Mouse (Mus musculus) midbrain, embryonic 14.5 days (tissue): ENCODE results near the gene Bpifb9a. TPM values are rescaled to one million over a fixed set of nuclear protein-coding genes. Genes with fewer than 3 reads are reported as not detected.
"Not testable (repeated sequence)": the region's sequence is repeated elsewhere in the genome, so short reads cannot be mapped to it uniquely, and the experiment has no call there.

Source experiments
- ATAC-seq: fragments of 200-750 bp; cut with Nextera tagmentation; 2 replicates; pipeline ENCODE4 v1.8.0; 2017; ENCODE audit warnings: moderate number of reproducible peaks, moderate library complexity; ENCODE audit not compliant: low FRiP score, low TSS enrichment
- DNase-seq: peaks from one replicate; pipeline ENCODE4 v3.0.0-alpha.2; 2015
- H3K27ac ChIP-seq: fragments of 300-500 bp; sonication (generic); replicated peaks from 2 replicates; pipeline ENCODE4 v1.5.1; 2014; ENCODE audit warnings: mild to moderate bottlenecking, low read depth, low read length, moderate library complexity
- H3K27me3 ChIP-seq: fragments of 300-500 bp; sonication (generic); 2 replicates; pipeline ENCODE4 v1.6.1; 2014; ENCODE audit warnings: low read length, control low read depth, mixed read lengths; ENCODE audit not compliant: control insufficient read depth, insufficient read depth
- H3K36me3 ChIP-seq: fragments of 300-500 bp; sonication (generic); 2 replicates; pipeline ENCODE4 v1.6.1; 2014; ENCODE audit warnings: low read length, control low read depth; ENCODE audit not compliant: control insufficient read depth, insufficient read depth
- H3K4me1 ChIP-seq: fragments of 300-500 bp; sonication (generic); 2 replicates; pipeline ENCODE4 v1.6.1; 2014; ENCODE audit warnings: mild to moderate bottlenecking, antibody characterized with exemption, low read length, control low read depth; ENCODE audit not compliant: control insufficient read depth, insufficient read depth
- H3K4me2 ChIP-seq: fragments of 300-500 bp; sonication (generic); 2 replicates; pipeline ENCODE4 v1.6.1; 2014; ENCODE audit warnings: mild to moderate bottlenecking, low read length, moderate library complexity
- H3K4me3 ChIP-seq: fragments of 300-500 bp; sonication (generic); replicated peaks from 2 replicates; pipeline ENCODE4 v1.5.1; 2014; ENCODE audit warnings: low read depth, low read length
- H3K9ac ChIP-seq: fragments of 300-500 bp; sonication (generic); replicated peaks from 2 replicates; pipeline ENCODE4 v1.6.1; 2014; ENCODE audit warnings: mild to moderate bottlenecking, low read length, moderate library complexity
- H3K9me3 ChIP-seq: fragments of 300-500 bp; sonication (generic); 2 replicates; pipeline ENCODE4 v1.6.1; 2016; ENCODE audit warnings: low read length, control low read depth, mixed read lengths; ENCODE audit not compliant: control insufficient read depth
- WGBS: fragments of 180-500 bp; shearing (Covaris S2); extraction: QIAGEN DNeasy Blood & Tissue Kit; methylation state at CpG from one replicate; pipeline ENCODE4 v1.1.7; 2014; 5-methylcytosine and 5-hydroxymethylcytosine counted together
- polyA plus RNA-seq: library from polyadenylated mRNA; unstranded; fragments of >200 nt; fragmentation: Nextera tagmentation; extraction: Ambion mirVana; gene quantifications from 2 replicates; pipeline ENCODE4 v1.2.1, GENCODE M21; 2014

Gene Bpifb9a
- polyA plus RNA-seq, 1 experiment from 2014 or later: not detected

DNA sequence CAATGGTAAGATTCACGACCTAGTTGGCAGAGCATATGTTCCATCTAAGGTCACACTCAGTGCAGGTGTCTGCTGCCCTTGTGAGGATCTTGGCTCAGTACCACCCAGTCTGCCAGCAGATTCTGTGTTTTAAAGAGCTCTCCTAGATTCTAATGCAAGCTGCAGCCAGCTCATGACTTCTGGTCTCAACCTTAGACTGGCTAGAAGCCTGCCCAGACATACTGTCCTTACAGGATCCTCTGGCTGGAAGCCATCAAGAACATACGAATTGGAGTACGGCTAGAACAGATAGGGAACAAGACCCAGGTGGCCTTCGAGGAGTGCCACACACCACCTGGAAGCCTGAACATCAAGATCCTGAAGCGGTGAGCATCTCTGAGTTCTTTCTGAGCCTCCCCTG, 29.8 kb upstream of the Bpifb9a start:
- no peak overlapping the region for H3K4me3 ChIP-seq
- DNase-seq (no peak), ATAC-seq (no peak)
- no peak overlapping the region for H3K9ac ChIP-seq
- H3K4me1 ChIP-seq: peaks cover 9% of the 10 kb centered on the region
- no peaks in the 10 kb centered on the region for H3K36me3 ChIP-seq
- no peaks in the 10 kb centered on the region for H3K27me3 ChIP-seq
- no peak overlapping the region for H3K27ac ChIP-seq
- no peaks in the 10 kb centered on the region for H3K9me3 ChIP-seq
- no peak overlapping the region for H3K4me2 ChIP-seq
- 86% methylated on average over 5 of the region's 5 CpGs for WGBS

DNA sequence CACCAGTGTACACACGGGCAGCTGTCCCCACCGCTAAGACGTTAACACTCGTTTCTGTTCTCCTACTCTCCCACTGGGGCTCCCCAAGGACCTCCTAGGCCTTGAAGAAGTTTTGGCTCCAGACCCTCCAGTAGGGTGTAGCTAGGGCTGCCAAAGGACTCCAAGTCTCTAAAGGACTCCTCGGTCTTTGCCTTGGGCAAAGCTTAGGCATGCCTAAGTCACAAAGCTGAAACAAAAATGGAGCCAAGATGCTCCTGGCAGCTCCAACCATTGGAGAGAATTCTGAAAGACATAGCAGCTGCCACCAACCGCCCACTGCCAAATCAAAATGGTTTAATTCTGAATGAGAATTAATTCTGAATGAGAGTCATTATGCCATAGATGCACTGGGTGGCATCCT, 24.2 kb upstream of the Bpifb9a start:
- H3K36me3 ChIP-seq: no peaks in the 10 kb centered on the region
- H3K4me3 ChIP-seq: no peak overlapping the region
- H3K4me2 ChIP-seq: no peak overlapping the region
- WGBS: 81% methylated on average over 6 of the region's 6 CpGs
- DNase-seq: peak; percentile 15
- ATAC-seq: no peak
- no peak overlapping the region for H3K9ac ChIP-seq
- H3K27me3 ChIP-seq: no peaks in the 10 kb centered on the region
- H3K9me3 ChIP-seq: no peaks in the 10 kb centered on the region
- H3K4me1 ChIP-seq: no peaks in the 10 kb centered on the region
- H3K27ac ChIP-seq: no peak overlapping the region

DNA sequence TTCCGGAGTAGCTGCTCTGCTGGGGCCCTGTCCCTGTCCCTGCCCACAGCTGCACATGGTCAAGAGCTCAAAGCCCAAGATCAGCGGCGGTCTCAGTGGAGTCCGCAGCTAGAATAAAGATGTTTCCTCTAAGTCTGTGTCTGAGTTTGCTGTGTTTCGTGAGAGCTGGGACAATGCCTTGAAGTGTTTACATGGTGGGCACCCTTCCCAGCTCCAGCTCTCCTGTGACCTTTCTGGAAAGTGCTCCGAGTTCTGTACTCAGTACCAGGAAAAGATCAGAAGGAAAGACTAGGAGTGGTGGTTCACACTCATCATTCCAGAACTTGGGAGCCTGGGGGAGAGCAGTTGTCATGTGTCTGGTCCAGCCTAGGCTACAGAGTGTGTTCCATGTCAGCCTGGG, 16.9 kb upstream of the Bpifb9a start:
- no peaks in the 10 kb centered on the region for H3K27me3 ChIP-seq

DNA sequence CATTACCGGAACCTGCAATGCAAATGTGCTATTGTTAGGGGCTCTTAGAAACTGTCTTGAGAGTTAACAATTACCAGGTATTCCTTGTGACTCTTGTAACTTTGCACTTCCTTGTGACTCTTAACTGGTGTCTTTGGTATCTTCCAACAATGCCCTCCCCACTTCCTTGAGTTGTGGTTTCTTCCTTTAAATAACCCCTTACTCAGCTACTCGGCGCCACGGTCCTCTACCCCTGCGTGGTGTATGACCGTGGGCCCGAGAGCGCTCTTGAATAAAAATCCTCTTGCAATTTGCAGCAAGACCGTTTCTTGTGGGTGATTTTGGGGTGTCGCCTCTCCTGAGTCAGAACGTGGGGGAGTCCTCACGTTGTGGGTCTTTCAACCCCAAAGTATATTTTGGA, 14.9 kb upstream of the Bpifb9a start:
- not testable (repeated sequence) for H3K4me1 ChIP-seq, H3K27me3 ChIP-seq, H3K9me3 ChIP-seq, H3K36me3 ChIP-seq, DNase-seq, H3K4me3 ChIP-seq, H3K27ac ChIP-seq, H3K9ac ChIP-seq, H3K4me2 ChIP-seq, ATAC-seq
- 95% methylated on average over 11 of the region's 12 CpGs for WGBS

More for the DNA sequence above, 16.9 kb upstream of the Bpifb9a start:
- Histone ChIP-seq H3K4me2 (no peak overlapping the region), H3K36me3 (no peaks in the 10 kb centered on the region), H3K4me1 (no peaks in the 10 kb centered on the region), H3K9me3 (no peaks in the 10 kb centered on the region), H3K4me3 (no peak overlapping the region), H3K27ac (no peak overlapping the region), H3K9ac (no peak overlapping the region)
- 84% methylated on average over 6 of the region's 6 CpGs for WGBS
- ATAC-seq (no peak), DNase-seq (no peak)

DNA sequence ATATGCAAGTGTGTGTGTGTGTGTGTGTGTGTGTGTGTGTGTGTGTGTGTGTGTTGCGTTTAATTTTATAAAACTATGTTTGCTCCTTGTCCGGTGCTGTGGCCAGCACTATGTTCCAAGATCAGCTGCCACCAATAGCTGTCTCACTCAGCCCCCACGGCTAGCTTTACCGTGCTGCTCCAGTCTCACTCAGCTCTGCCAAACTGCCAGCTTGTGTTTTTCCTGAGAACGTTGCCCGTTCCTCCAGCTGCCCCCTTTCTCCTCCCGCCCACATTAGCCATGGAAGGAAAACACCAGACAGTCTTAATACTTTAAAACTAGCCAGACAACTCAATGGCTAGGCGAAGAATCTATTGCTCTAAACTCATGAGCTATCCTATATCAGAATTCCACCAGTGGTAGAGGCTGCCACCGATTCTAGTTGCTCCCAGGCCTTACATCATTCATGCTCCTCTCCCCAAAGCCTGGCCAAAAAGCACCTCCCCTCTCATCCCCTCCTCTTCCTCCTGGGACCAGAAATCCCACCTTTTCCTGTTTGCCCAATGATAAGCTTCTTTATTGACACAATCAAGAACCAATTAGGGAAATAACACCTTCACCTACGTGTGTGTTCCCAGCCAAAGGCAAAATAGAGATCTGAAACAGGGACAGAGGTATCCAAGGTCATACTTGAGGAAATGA, 14.2 kb upstream of the Bpifb9a start:
- ATAC-seq (no peak), DNase-seq (no peak)
- H3K27me3 ChIP-seq: no peaks in the 10 kb centered on the region
- no peak overlapping the region for H3K9ac ChIP-seq
- H3K4me1 ChIP-seq: no peaks in the 10 kb centered on the region
- WGBS: 92% methylated on average over 10 of the region's 10 CpGs
- no peak overlapping the region for H3K27ac ChIP-seq
- no peak overlapping the region for H3K4me2 ChIP-seq
- H3K9me3 ChIP-seq: no peaks in the 10 kb centered on the region
- H3K36me3 ChIP-seq: no peaks in the 10 kb centered on the region
- H3K4me3 ChIP-seq: no peak overlapping the region

DNA sequence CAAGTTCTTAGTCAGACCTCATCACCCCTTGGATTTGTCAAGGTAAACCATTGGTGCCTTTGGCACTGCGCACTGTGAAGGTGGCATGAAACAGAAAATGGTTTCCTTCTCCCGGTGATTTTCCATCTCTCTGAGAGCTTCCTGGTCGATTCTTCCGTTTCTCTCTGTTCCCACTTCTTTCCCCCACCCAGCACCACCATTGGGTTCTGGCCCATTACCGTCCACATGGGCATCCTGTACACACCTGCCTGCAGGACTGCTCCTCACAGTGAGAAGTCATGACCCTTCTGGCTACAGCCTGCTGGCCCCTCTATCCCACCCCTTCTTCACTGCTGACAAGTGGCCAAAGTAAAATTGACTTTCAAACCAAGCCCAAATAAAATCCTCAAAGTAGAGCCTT, 12.3 kb upstream of the Bpifb9a start:
- H3K9me3 ChIP-seq: no peaks in the 10 kb centered on the region
- H3K36me3 ChIP-seq: no peaks in the 10 kb centered on the region
- H3K4me1 ChIP-seq: no peaks in the 10 kb centered on the region
- H3K4me3 ChIP-seq: no peak overlapping the region
- no peaks in the 10 kb centered on the region for H3K27me3 ChIP-seq
- no peak overlapping the region for H3K27ac ChIP-seq
- H3K4me2 ChIP-seq: no peak overlapping the region
- DNase-seq (no peak), ATAC-seq (no peak)
- WGBS: 95% methylated on average over 5 of the region's 5 CpGs
- H3K9ac ChIP-seq: no peak overlapping the region

DNA sequence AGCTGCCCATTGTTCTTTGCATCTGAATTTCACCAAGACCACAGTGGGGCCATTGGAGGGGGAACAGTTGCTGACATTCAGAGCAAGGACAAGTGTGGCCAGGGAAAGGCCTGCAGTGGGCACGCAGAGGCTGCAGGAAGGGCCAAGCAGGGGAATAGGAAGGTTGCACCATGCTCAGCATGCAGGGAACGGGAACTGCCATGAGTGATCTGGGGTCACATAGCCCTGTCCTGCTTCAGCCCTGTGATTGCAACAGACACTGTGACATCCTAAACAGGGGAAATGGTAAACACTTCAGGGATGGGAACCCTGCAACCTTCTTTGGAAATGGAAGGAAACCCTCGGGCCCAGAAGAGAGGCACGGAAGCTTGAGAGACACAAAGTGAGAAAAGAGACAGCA, 2.4 kb upstream of the Bpifb9a start:
- DNase-seq, H3K4me3 ChIP-seq, H3K36me3 ChIP-seq, H3K9ac ChIP-seq, H3K4me1 ChIP-seq, H3K27ac ChIP-seq, H3K4me2 ChIP-seq, H3K9me3 ChIP-seq, ATAC-seq, H3K27me3 ChIP-seq: not testable (repeated sequence)
- WGBS: 90% methylated on average over 2 of the region's 4 CpGs

DNA sequence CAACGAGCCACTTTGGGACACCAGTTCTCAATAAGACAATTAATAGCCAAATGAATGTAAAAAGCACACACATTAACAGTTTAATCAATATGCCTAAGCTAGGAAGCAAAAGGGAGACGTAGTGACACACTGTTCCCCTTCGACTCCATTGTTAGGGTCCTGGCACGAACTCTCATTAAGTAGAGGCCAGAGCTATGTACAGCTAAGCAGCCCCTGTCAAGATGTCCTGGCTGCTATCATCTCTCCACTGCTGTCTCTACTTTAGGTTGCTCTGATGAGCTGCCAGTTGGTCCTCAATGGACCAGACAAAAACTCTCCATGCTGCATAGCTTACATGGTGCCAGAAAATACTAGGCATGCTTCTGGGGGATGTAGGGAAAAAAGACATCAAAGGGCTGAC, 1.9 kb upstream of the Bpifb9a start:
- WGBS: 85% methylated on average over 4 of the region's 4 CpGs
- Histone ChIP-seq H3K36me3 (no peaks in the 10 kb centered on the region), H3K4me3 (no peak overlapping the region), H3K4me2 (no peak overlapping the region), H3K9ac (no peak overlapping the region), H3K9me3 (no peaks in the 10 kb centered on the region), H3K27me3 (no peaks in the 10 kb centered on the region), H3K27ac (no peak overlapping the region), H3K4me1 (no peaks in the 10 kb centered on the region)
- no peak for DNase-seq
- no peak for ATAC-seq

DNA sequence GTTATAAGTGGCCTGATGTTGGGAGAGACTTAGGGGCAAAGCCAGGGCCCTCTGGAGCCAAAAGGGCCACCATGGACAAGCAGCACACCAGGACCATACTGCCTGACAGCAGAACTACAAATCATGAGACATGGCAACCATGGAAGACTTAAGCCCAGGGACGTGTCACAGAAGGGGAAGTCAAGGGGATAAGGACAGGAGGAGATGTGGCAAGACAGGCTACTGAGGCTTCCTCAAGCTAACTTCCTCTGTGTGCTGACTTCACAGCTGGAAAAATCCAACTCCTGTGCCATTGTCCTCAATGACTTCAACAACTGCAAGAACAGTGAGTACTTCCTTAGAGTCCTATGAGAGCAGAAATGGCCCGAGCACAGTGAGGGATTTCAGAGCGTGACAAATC, 6.7 kb downstream of the Bpifb9a start:
- DNase-seq, H3K4me3 ChIP-seq, H3K27me3 ChIP-seq, ATAC-seq, H3K27ac ChIP-seq, H3K4me2 ChIP-seq, H3K36me3 ChIP-seq, H3K9me3 ChIP-seq, H3K9ac ChIP-seq, H3K4me1 ChIP-seq: not testable (repeated sequence)
- 73% methylated on average over 3 of the region's 3 CpGs for WGBS
